Comparison of ENCODE assay signal across 22 mouse cellular contexts in genomic region chr4:31012006-31012405, GRCm38 (mm10).
DNase-seq lines count a peak whose midpoint lies in the region; ATAC-seq and TF ChIP-seq lines count a peak whose summit lies in the region.
"Had no signal": no experiment of that assay in that cellular context is flagged by ENCODE, and none has a peak within 500 bp of the region (broad histone marks: within the 10 kb centered on the region; RNA-seq: fewer than 3 reads in every experiment).

No protein-coding gene starts in this region.

- H3K36me3 ChIP-seq in ES-Bruce4 (ENCODE audit: control insufficient read depth, insufficient read depth, low read length, poor library complexity, severe bottlenecking) (no peaks in the 10 kb centered on the region), ES-E14 (ENCODE audit: control insufficient read depth, insufficient read depth, low read length, poor library complexity, severe bottlenecking) (no peaks in the 10 kb centered on the region)
- H3K36me3 ChIP-seq: embryonic facial prominence, embryonic 10.5 days; embryonic facial prominence, embryonic 12.5 days; forebrain, embryonic 15.5 days had no signal

- TF ChIP-seq EP300 in ES-Bruce4 (IDR thresholded peaks at IDR 0.05; ENCODE audit: insufficient read depth, low read depth, low read length), result 0 out of 2 replicates have a peak, but pooled peaks have one; percentile 28

- no peaks in the 10 kb centered on the region for H3K4me1 ChIP-seq in ES-Bruce4 (ENCODE audit: control insufficient read depth, insufficient read depth, low read length)
- H3K4me1 ChIP-seq in ES-E14 (ENCODE audit: control insufficient read depth in 2 of 2, insufficient read depth in 2 of 2, low read length in 2 of 2, poor library complexity in 1 of 2), result peaks cover 0 to 1% of the 10 kb centered on the region in 2 experiments; a peak in 1 of 4 replicates
- H3K4me1 ChIP-seq: embryonic facial prominence, embryonic 10.5 days; embryonic facial prominence, embryonic 12.5 days; forebrain, embryonic 13.5 days; forebrain, embryonic 15.5 days had no signal

- no peak for ATAC-seq in cerebellum, adult (ENCODE audit: insufficient number of reproducible peaks, low FRiP score, low TSS enrichment)
- ATAC-seq: activated CD4-positive, CD25-positive, alpha-beta regulatory T cell, adult 4 months; CD4-positive, CD25-positive, alpha-beta regulatory T cell, adult 4 months; forebrain, embryonic 13.5 days; forebrain, embryonic 15.5 days; forebrain, postnatal 0 days had no signal

- H3K4me3 ChIP-seq in ES-Bruce4 (ENCODE audit: low read depth, low read length) (no peak overlapping the region), ES-E14 (ENCODE audit: insufficient read depth in 1 of 2, low read depth in 1 of 2, low read length in 2 of 2, poor library complexity in 1 of 2, severe bottlenecking in 1 of 2) (no peak overlapping the region)
- H3K4me3 ChIP-seq: embryonic facial prominence, embryonic 10.5 days; embryonic facial prominence, embryonic 12.5 days; forebrain, embryonic 13.5 days; forebrain, embryonic 15.5 days had no signal

- H3K27ac ChIP-seq in ES-Bruce4 (ENCODE audit: insufficient read depth, low read length), result no peak overlapping the region; the same call in 1 of the 2 replicates
- H3K27ac ChIP-seq in ES-E14 (ENCODE audit: insufficient read depth, low read depth, low read length, poor library complexity, severe bottlenecking), result no peak overlapping the region
- H3K27ac ChIP-seq: embryonic facial prominence, embryonic 10.5 days; embryonic facial prominence, embryonic 12.5 days; forebrain, embryonic 13.5 days; forebrain, embryonic 15.5 days had no signal

- H3K9ac ChIP-seq in ES-Bruce4 (ENCODE audit: low read depth, poor library complexity, severe bottlenecking) (no peak overlapping the region), ES-E14 (ENCODE audit: insufficient read depth, low read depth, low read length, poor library complexity, severe bottlenecking) (no peak overlapping the region)
- H3K9ac ChIP-seq: embryonic facial prominence, embryonic 12.5 days; forebrain, embryonic 13.5 days; forebrain, embryonic 15.5 days; forebrain, postnatal 0 days had no signal

- no peak for TF ChIP-seq POLR2A in ES-Bruce4 (IDR thresholded peaks at IDR 0.05; ENCODE audit: insufficient read depth, low read length)

- no peak for TF ChIP-seq CTCF in ES-Bruce4 (IDR thresholded peaks at IDR 0.05; ENCODE audit: low read depth, low read length)

- no peaks in the 10 kb centered on the region for H3K27me3 ChIP-seq in ES-Bruce4 (ENCODE audit: control insufficient read depth, insufficient read depth, low read length, poor library complexity, severe bottlenecking)
- H3K27me3 ChIP-seq: CH12.LX; embryonic facial prominence, embryonic 12.5 days; forebrain, embryonic 13.5 days; forebrain, embryonic 15.5 days had no signal

- in situ Hi-C loops in ES-E14 (cut with MboI; ENCODE audit: low sequenced_read_pairs in 2 of 2, unreplicated experiment in 2 of 2), result no loop called here

- no peaks in the 10 kb centered on the region for H3K9me3 ChIP-seq in ES-Bruce4 (replicated peaks; ENCODE audit: control insufficient read depth, insufficient read depth, low read length, poor library complexity, severe bottlenecking)
- H3K9me3 ChIP-seq in ES-E14 (ENCODE audit: control insufficient read depth, insufficient read depth, low read depth, low read length), result no peaks in the 10 kb centered on the region
- H3K9me3 ChIP-seq: embryonic facial prominence, embryonic 10.5 days; embryonic facial prominence, embryonic 12.5 days; forebrain, embryonic 13.5 days; forebrain, embryonic 15.5 days had no signal

- peak; percentile 17 for DNase-seq in ES-E14 (ENCODE audit: low read depth, low spot score)
- peak; percentile 24 for DNase-seq in WW6 (ENCODE audit: low read depth, low spot score)
- DNase-seq in ovary, postnatal 10 days (ENCODE audit: low spot score), result no peak
- no peak for DNase-seq in frontal cortex, postnatal 25 days (ENCODE audit: low spot score in 2 of 2)
- DNase-seq: adrenal gland, postnatal 10 days; adrenal gland, postnatal 25 days; B cell, adult 2 months; cerebellum, adult 11-12 months; cerebellum, adult 2 months; cerebellum, adult 9-10 months; cerebellum, postnatal 10 days; cerebellum, postnatal 25 days; forebrain, postnatal 0 days had no signal

TF ChIP-seq in ES-E14, 5 proteins besides CTCF, POLR2A, EP300 and RAD21:
- TF ChIP-seq HCFC1 (IDR thresholded peaks at IDR 0.05; ENCODE audit: borderline replicate concordance, insufficient read depth, low read length) (no peak), ZC3H11A (IDR thresholded peaks at IDR 0.05; ENCODE audit: borderline replicate concordance, low read depth, low read length) (no peak), CHD2 (IDR thresholded peaks at IDR 0.05; ENCODE audit: low read depth, low read length) (no peak), MAFK (IDR thresholded peaks at IDR 0.05; ENCODE audit: insufficient read depth, low read depth, low read length) (no peak), ZNF384 (IDR thresholded peaks at IDR 0.05; ENCODE audit: low read depth, low read length) (no peak)

Comparison
In these comparisons a context has a peak if more than half of its experiments do, and no peak if none do; other contexts are left out.
1. DNase-seq: peak in ES-E14 (single experiment) and WW6 (single experiment); none in ovary, postnatal 10 days (single experiment) and frontal cortex, postnatal 25 days (0 of 2).